Mouse (Mus musculus) kidney, postnatal 0 days (tissue): ENCODE measurements around the gene Gosr1. TPM values are rescaled to one million over a fixed set of nuclear protein-coding genes. Genes with fewer than 3 reads are reported as not detected.
"Not testable (repeated sequence)": the region's sequence is repeated elsewhere in the genome, so short reads cannot be mapped to it uniquely, and the experiment has no call there.

Experiments used
- ATAC-seq: fragments of 200-750 bp; cut with Nextera tagmentation; replicated peaks from 2 replicates; pipeline ENCODE4 v1.8.0; 2017; ENCODE audit warnings: low read depth, moderate number of reproducible peaks, moderate TSS enrichment, moderate library complexity; ENCODE audit not compliant: low FRiP score
- DNase-seq: peaks from one replicate; pipeline ENCODE4 v3.0.0-alpha.2; 2016; ENCODE audit warnings: low spot score
- H3K27ac ChIP-seq: fragments of 300-500 bp; sonication (generic); 2 replicates; pipeline ENCODE4 v1.5.1; 2014; ENCODE audit warnings: mild to moderate bottlenecking
- H3K27me3 ChIP-seq: fragments of 300-500 bp; sonication (generic); 2 replicates; pipeline ENCODE4 v1.6.1; 2014; ENCODE audit warnings: low read length, mixed read lengths; ENCODE audit not compliant: insufficient read depth
- H3K36me3 ChIP-seq: fragments of 300-500 bp; sonication (generic); 2 replicates; pipeline ENCODE4 v1.6.1; 2014; ENCODE audit warnings: low read length, mixed read lengths; ENCODE audit not compliant: insufficient read depth
- H3K4me1 ChIP-seq: fragments of 300-500 bp; sonication (generic); replicated peaks from 2 replicates; pipeline ENCODE4 v1.6.1; 2014; ENCODE audit warnings: antibody characterized with exemption, low read length, mixed read lengths; ENCODE audit not compliant: insufficient read depth
- H3K4me2 ChIP-seq: fragments of 300-500 bp; sonication (generic); 2 replicates; pipeline ENCODE4 v1.6.1; 2014; ENCODE audit warnings: mild to moderate bottlenecking, low read length, moderate library complexity, mixed read lengths
- H3K4me3 ChIP-seq: fragments of 300-500 bp; sonication (generic); replicated peaks from 2 replicates; pipeline ENCODE4 v1.5.1; 2014; ENCODE audit warnings: low read depth, low read length
- H3K9ac ChIP-seq: fragments of 300-500 bp; sonication (generic); 2 replicates; pipeline ENCODE4 v1.6.1; 2014; ENCODE audit warnings: low read depth, low read length
- H3K9me3 ChIP-seq: fragments of 300-500 bp; sonication (generic); replicated peaks from 2 replicates; pipeline ENCODE4 v1.6.1; 2016; ENCODE audit warnings: low read length, inconsistent platforms, mixed read lengths
- CTCF ChIP-seq: IDR thresholded peaks from 2 replicates; pipeline ENCODE4 v1.5.1; 2016; ENCODE audit warnings: antibody characterized with exemption, low read depth, mild to moderate bottlenecking, moderate library complexity
- WGBS: fragments of 180-500 bp; shearing (Covaris S2); extraction: QIAGEN DNeasy Blood & Tissue Kit; methylation state at CpG from one replicate; pipeline ENCODE4 v1.1.7; 2014; 5-methylcytosine and 5-hydroxymethylcytosine counted together
- polyA plus RNA-seq: library from polyadenylated mRNA; unstranded; fragments of >200 nt; fragmentation: Nextera tagmentation; extraction: Ambion mirVana; gene quantifications from 2 replicates; pipeline ENCODE4 v1.2.1, GENCODE M21; 2015

Gene Gosr1
- polyA plus RNA-seq, 1 experiment from 2014 or later, result 23.9 TPM

- no peak overlapping the region for H3K27ac ChIP-seq
- H3K4me3 ChIP-seq, result no peak overlapping the region
- DNase-seq (no peak), ATAC-seq (no peak)
- no peaks in the 10 kb centered on the region for H3K27me3 ChIP-seq
- TF ChIP-seq CTCF, result no peak
- 82% methylated on average over 3 of the region's 3 CpGs for WGBS
- H3K36me3 ChIP-seq, result no peaks in the 10 kb centered on the region
- H3K9ac ChIP-seq, result no peak overlapping the region
- no peaks in the 10 kb centered on the region for H3K9me3 ChIP-seq
- H3K4me1 ChIP-seq, result no peaks in the 10 kb centered on the region
- no peak overlapping the region for H3K4me2 ChIP-seq
Observed at GRCm38 (mm10) chr11:76692096-76692495, 71.3 kb downstream of the Gosr1 start.

- no peak overlapping the region for H3K27ac ChIP-seq
- H3K4me1 ChIP-seq, result no peaks in the 10 kb centered on the region
- TF ChIP-seq CTCF, result no peak
- 73% methylated on average over 2 of the region's 2 CpGs for WGBS
- H3K4me2 ChIP-seq, result no peak overlapping the region
- no peak overlapping the region for H3K9ac ChIP-seq
- no peak for ATAC-seq
- no peaks in the 10 kb centered on the region for H3K36me3 ChIP-seq
- no peak overlapping the region for H3K4me3 ChIP-seq
- H3K27me3 ChIP-seq, result no peaks in the 10 kb centered on the region
- no peak for DNase-seq
- H3K9me3 ChIP-seq, result no peaks in the 10 kb centered on the region
Observed at GRCm38 (mm10) chr11:76685604-76686003, 77.8 kb downstream of the Gosr1 start.

- not testable (repeated sequence) for H3K9me3 ChIP-seq, H3K9ac ChIP-seq, H3K27ac ChIP-seq, H3K4me3 ChIP-seq, H3K4me1 ChIP-seq, DNase-seq, ATAC-seq, H3K4me2 ChIP-seq, H3K36me3 ChIP-seq, H3K27me3 ChIP-seq
- 38% methylated on average over 8 of the region's 8 CpGs for WGBS
Observed at GRCm38 (mm10) chr11:76679508-76679907, 83.9 kb downstream of the Gosr1 start, which contains the start of gene Trarg1. Trarg1 (plus strand) TSS chr11:76679808.

Other genes with a start within 250 kb of the Gosr1 start
- gene Abr, start 141.3 kb downstream of the Gosr1 start, polyA plus RNA-seq, result 27.7 and 30.7 TPM in 2 replicates
- gene Bhlha9, start 91.1 kb downstream of the Gosr1 start, polyA plus RNA-seq, result 0.16 TPM in 1 of 2 replicates, not detected in the other
- gene Trarg1, start 83.8 kb downstream of the Gosr1 start, polyA plus RNA-seq, result 1.3 TPM in 2 replicates
- gene Cpd, start 83.4 kb upstream of the Gosr1 start, polyA plus RNA-seq, result 17.8 and 20.4 TPM in 2 replicates
- gene Tmigd1, start 138.6 kb upstream of the Gosr1 start, polyA plus RNA-seq, result 22.6 and 25.5 TPM in 2 replicates
- 133 and 143 TPM in 2 replicates for gene Blmh, start 161.2 kb upstream of the Gosr1 start, polyA plus RNA-seq
- gene Slc6a4, start 235.0 kb upstream of the Gosr1 start, polyA plus RNA-seq, result 3.3 and 3.4 TPM in 2 replicates